Mouse (Mus musculus) CD8-positive naive resting alpha-beta T cell, adult 2 months (primary cell): Measurements from ENCODE around the gene Ap2b1.

Experiments used
- DNase-seq, 2 experiments: peaks; one replicate each; pipeline ENCODE4 v3.0.0; 2022; ENCODE audit warnings: low read depth in 2 of 2, low spot score in 2 of 2

Gene Ap2b1

GRCm38 (mm10) chr11:83394802-83395439 lies 96.1 kb downstream of the Ap2b1 start:
- DNase-seq = no peak

DNA sequence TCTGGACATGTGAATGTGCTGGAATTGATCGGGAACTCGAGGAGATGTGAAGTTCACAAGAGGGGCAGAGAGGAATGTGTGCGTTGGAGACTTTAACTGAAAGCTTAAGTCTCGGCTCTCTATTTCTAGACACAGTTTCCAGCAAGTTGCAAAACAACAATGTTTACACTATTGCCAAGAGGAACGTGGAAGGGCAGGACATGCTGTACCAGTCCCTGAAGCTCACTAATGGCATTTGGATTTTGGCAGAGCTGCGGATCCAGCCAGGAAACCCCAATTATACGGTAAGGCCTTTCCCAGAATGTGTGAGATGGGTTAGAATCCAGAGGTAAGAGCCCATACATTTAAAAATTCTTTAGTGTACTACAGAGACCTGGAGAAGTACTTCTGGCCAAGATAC lies 98.8 kb downstream of the Ap2b1 start:
- no peak for DNase-seq

GRCm38 (mm10) chr11:83398724-83399123 lies 99.9 kb downstream of the Ap2b1 start:
- DNase-seq = no peak

- DNase-seq = no peak
These were observed 105.0 kb downstream of the Ap2b1 start for GRCm38 (mm10) chr11:83403787-83404186.

GRCm38 (mm10) chr11:83406391-83406790 lies 107.6 kb downstream of the Ap2b1 start:
- DNase-seq = no peak

DNA sequence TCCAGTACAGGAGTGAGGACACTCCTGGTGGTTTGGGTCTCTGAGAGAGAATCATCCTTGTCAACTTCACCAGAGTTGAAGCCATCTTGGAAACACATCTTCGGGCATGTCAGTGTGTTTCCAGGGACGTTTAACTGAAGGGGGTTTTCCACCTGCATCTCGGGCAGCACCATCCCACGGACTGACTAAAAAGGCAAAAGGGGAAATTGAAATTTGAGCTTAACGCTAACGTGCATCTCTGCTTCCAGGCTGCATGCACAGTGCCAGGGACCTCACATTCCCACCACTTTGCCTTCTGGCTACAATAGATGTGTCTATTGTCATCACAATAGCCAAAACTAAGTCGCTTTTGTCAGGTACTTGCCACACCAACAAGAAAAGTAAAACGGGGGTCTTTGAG lies 109.4 kb downstream of the Ap2b1 start:
- DNase-seq = no peak

- DNase-seq = no peak
These were observed 110.4 kb downstream of the Ap2b1 start, which contains the start of gene Rasl10b for GRCm38 (mm10) chr11:83409087-83409754. Gene Rasl10b, plus strand, starts transcription at chr11:83409137.

DNA sequence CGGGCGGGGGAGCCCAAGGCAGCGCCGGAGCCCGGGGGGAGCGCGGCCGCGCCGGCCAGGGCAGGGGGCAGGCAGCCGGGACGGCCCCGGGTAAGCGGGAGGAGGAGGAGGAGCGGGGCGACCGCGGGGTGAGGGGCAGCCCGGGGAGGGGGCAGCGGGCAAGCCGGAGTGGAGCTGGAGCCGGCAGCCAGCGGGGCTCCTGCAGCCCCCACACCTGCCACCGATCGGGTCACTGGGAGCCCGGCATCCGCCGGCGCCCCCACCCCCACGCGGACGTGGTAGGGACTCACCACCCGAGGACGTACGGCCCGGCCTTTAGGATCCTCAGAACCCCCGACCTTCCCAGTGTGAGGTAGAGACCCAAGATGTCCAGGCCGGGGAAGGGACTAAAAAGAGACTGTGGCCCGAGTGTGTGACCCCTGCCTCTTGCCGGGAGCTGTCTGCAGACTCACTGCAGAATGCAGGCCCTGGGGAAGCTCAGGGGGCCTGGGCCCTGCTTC lies 111.0 kb downstream of the Ap2b1 start:
- DNase-seq = no peak

- DNase-seq = no peak
These were observed 111.7 kb downstream of the Ap2b1 start for GRCm38 (mm10) chr11:83410510-83410909.

DNA sequence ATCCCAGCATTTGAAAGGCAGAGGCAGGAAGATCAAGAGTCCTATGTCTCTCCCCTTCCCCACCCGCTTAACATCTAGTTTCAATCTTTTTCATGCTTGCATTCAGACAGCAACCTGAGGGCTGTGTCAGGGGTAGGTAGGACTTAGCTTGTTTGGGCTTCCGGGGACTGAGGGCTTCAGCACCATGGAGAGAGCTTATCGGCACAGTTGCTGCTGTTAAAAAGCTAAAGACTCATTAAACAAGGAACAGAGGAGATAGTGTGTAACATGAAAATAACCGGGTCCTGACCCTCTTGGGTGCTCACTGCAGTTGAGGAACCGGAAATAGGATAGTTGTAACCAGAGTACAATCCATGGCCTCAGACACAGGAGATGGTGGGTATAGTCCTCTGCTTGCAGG lies 118.3 kb downstream of the Ap2b1 start:
- no peak for DNase-seq

DNA sequence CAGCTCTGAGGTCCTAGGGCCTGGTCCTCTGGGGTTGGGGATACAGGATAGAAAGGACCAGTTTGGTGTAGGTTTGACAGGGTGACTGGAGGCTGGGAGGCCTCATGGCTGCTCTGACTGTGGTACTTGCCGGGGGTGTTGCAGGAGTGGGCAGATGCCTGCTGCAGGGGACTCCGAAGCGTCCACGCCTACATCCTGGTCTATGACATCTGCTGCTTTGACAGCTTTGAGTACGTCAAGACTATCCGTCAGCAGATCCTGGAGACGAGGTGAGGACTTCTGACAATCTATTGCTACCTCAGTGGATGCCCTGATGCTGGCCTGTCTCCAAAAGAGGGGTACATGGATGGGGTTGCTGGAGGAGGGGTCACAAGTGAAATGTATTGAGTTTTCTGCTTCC lies 118.9 kb downstream of the Ap2b1 start:
- DNase-seq = no peak

GRCm38 (mm10) chr11:83418566-83418965 lies 119.7 kb downstream of the Ap2b1 start:
- DNase-seq = no peak

GRCm38 (mm10) chr11:83420338-83420737 lies 121.5 kb downstream of the Ap2b1 start:
- no peak for DNase-seq

GRCm38 (mm10) chr11:83421305-83421704 lies 122.5 kb downstream of the Ap2b1 start:
- peak in 1 of 2 experiments; percentile 39 for DNase-seq

GRCm38 (mm10) chr11:83424681-83425080 lies 125.9 kb downstream of the Ap2b1 start:
- peak; percentile 69 for DNase-seq

- no peak for DNase-seq
These were observed 128.1 kb downstream of the Ap2b1 start for GRCm38 (mm10) chr11:83426964-83427363.

GRCm38 (mm10) chr11:83429355-83429754 lies 130.5 kb downstream of the Ap2b1 start, which contains the start of gene Gas2l2:
Gene Gas2l2, minus strand, starts transcription at chr11:83429455.
- no peak for DNase-seq

- DNase-seq = no peak
These were observed 133.7 kb downstream of the Ap2b1 start for GRCm38 (mm10) chr11:83432533-83432932.

DNA sequence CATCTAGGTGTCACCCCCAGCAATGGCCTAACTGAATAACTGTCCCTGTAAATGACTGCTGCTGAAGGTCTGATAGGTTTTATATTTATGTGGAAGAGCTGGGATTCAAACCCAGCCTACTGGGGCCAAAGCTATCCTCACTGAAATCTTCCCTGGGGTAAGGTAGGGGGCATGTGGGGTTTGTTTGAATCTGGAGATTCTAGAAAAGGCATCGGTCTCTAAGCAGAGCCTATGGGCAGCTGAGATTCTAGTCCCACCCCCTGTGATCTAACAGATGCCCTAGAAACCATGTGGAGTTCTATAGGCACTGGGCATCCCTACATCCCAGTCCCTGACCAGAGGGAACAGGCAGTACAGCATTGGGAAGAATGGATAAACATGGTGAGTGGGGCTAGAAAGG lies 138.6 kb downstream of the Ap2b1 start, which contains the start of gene 1700020L24Rik:
TSS of gene 1700020L24Rik (plus strand) at position 301 of the 400 bp plus-strand sequence.
- DNase-seq = no peak

- no peak for DNase-seq
These were observed 140.7 kb downstream of the Ap2b1 start for GRCm38 (mm10) chr11:83439426-83440060.

DNA sequence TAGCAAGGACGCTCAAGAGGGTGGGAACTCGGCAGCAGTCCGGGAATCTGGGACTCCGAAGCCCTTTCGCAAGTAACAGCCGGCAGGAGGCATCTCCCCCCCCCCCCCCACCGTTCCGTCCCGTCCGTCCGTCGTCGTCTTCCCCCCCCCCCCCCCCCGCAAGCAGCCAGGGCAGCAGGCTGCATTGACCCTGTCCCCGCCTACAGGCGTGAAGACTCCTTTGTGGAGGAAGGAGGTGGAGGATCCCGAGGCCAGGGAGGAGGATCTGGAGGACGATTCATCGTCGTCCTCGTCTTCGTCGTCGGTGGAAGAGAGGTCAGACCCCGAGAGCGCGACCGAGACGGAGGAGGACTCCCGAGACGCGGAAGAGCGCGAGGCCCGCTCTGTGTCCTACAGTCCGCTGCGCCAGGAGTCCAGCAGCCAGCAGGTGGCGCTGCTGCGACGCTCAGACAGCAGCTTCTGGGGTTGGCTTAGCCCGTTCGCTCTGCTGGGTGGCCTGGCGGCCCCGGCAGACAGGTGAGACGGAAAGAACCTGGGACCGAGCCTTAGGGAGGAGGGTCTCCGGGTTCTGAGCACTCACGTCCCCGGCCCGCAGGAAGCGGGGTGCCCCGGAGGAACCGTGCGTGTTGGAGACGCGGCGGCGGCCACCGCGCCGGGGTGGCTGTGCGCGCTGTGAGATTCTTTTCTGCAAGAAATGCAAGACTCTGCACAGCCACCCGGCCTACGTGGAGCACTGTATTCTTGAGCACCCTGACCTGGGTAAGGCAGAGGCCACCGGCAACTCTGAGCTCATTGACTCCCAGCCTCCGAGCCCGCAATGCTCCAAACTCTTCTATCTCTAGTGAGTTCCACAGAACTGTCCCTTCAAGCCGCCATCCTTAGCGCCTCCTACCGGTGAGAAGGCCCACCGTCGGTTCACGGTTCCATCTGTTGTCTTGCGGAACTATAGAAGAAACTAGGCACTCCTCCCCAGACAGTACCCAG lies 141.5 kb downstream of the Ap2b1 start:
- peak; percentile 78 to 89 for DNase-seq
